Mouse (Mus musculus) adrenal gland, postnatal 36 days (tissue): ENCODE data around the gene Usp15. TPM values are rescaled to one million over a fixed set of nuclear protein-coding genes. Genes with fewer than 3 reads are reported as not detected.
"Not testable (repeated sequence)": the region's sequence is repeated elsewhere in the genome, so short reads cannot be mapped to it uniquely, and the experiment has no call there.

Source experiments
- DNase-seq, 2 experiments: peaks; one replicate each; pipeline ENCODE4 v3.0.0; 2021; ENCODE audit warnings: mixed read lengths in 1 of 2
- long read RNA-seq, 2 experiments: library from polyadenylated mRNA; stranded (forward); transcript quantifications; one replicate each; pipeline ENCODE4 v2.0.0; 2021; ENCODE audit warnings: borderline sequencing depth in 2 of 2
- total RNA-seq, 2 experiments: library from RNA; stranded (reverse); gene quantifications; 2 replicates each; pipeline ENCODE4 v1.2.3; 2021

Usp15 gene
- total RNA-seq = 10 to 100 TPM; 88.5 to 93.7 TPM
- long read RNA-seq, experiment 1, full-length matches to known transcripts = 54 of 65 reads
- long read RNA-seq, experiment 1, partial matches to known transcripts = 7 of 65 reads
- long read RNA-seq, experiment 1, other reads (novel, unspliced or antisense) = 4 of 65 reads
- long read RNA-seq, experiment 2, full-length matches to known transcripts = 15 of 17 reads
- long read RNA-seq, experiment 2, partial matches to known transcripts = 1 of 17 reads
- long read RNA-seq, experiment 2, other reads (novel, unspliced or antisense) = 1 of 17 reads

DNA sequence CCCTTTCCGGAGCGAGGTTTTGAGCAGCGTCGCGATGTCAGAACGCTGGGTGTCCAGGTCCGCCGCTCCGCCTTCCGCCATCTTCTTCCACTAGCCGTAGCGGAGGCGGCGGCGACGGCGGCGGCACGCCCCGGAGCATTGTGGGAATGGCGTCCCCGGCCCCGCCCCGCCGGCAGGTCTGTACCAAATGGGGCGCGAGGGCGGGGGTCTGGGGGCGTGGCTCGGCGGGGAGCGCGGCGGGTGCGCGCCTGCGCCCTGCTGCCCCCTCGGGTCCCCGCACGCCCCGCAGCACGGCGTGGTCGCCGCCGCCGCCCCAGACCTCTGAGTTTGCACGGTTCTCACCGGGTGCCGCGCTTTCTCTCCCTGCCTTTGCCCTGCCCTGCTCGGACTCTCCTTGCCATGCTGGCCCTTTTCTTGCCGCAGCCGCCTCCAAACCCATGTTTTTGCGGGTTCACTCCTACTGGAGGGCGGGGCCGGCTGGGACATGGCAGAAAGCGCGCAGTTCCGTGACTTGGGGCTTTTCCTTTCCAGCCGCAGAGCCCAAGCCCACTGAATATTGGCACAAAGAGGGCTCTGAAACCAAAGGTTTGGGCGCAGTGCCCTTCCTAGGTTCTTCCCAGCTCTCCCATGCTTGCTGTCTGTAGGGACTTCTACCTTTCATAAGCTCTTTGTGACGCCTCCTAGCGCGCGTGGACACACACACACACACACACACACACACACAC is at the start of gene Usp15:
Usp15 (minus strand) TSS at position 161 of the 725 bp plus-strand sequence.
- peak; percentile 96 to 98 for DNase-seq

DNA sequence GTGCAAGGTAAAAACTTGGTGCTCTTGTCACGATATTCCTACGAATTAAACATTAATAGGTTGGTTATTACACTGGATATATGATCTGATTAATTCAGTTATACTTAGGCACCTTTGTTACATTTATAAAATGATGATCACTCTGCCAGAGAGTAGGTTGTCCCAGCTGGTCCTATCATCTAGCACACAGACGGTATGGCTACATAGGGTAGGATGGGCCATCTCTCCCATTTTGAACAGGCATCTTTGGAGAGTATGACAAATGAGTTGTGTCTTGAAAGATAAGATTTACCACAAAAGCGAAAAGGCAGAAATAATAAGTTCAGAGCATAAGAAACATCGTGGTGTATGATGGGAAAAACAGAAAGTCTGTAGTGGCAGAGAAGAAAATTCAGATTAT is 32.6 kb upstream of the Usp15 start:
- DNase-seq = no peak

DNA sequence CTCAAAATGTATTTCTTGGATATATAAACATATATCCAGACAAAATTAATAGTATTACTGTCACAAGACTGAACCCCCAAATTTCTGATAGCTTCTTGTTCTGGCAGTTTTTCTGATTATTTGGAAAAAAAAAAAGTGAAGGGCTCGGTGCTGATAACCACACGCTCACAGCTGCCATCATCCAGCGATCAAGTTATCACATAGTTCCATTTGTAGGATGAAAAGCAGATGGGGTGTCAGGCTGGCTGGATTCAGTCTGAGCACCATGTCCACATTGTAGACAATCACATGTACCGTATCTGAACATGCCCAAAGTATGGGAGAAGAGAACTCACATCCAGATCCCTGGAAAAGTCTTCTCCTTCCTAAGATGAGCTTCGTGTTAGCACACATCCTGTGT is 26.0 kb upstream of the Usp15 start:
- no peak for DNase-seq

DNA sequence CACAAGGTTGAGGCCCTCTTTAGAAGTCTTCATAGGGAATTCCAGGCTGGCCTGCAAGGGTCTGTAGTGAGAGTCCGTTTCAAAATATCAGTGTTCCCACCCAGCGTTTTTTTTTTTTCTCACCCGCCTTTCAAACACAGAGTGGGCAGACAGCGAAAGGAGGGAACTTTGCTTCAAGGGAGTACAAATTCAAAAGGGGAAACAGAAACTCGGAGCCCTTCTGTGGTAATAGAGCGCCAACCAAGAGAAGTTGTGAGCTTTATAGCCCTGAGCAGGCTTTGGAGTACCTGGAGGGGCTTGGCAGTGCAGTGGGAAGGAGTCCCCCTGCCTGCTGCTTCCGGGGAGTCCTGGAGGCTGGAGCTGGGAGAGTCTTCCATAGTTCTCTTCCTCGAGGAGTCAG is 12.7 kb upstream of the Usp15 start:
- DNase-seq = no peak

DNA sequence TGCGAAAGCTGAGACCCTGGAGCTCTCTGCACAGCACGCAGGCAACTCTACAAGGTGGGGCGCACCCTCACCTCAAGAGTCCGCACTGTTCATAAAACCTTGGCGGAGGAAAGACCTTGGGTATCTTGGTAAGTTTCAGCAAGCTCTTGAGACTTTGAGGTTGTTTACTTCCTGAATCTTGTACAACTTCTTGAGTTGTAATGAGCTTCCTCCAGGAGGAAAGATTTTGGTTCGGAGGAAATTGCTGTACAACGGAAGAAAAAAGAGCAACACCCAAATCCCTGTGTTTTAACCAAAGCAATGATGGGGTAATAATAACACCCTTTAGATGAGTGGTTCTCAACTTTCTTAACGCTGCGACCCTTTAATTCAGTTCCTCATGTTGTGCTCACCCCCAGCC is 11.5 kb upstream of the Usp15 start:
- no peak for DNase-seq

DNA sequence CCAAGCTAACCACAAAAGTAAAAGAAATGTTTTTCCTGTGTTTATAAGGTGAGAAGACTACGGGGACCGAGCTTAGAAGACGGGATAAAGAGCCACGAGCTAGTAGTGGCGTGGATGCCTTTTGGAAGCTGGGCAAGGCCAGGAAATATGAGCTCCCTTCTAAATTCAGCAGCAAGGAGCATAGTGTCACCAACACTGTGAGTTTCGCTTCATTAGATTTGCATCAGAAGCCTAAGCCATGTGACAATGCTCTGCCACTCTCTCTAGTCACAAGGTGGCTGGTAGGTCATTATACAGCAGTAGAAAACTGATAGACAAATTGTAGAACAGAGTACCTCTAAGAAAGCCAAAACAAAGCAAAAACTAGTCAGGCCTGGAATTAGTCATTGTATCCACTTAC is 9.3 kb upstream of the Usp15 start:
- no peak for DNase-seq

DNA sequence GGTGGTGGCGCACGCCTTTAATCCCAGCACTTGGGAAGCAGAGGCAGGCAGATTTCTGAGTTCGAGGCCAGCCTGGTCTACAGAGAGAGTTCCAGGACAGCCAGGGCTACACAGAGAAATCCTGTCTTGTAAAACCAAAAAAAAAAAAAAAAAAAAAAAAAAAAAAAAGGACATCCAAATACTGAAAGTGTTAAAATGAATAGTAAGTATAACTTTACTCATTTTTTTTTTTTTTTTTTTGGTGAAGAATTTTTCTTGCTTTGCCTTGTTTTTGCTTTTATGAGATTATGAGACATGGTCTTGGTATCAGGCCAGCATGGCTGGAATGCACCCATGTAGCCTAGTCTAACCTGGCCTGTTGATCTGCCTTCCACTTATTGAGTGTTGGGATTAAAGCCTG is 8.6 kb upstream of the Usp15 start:
- not testable (repeated sequence) for DNase-seq

DNA sequence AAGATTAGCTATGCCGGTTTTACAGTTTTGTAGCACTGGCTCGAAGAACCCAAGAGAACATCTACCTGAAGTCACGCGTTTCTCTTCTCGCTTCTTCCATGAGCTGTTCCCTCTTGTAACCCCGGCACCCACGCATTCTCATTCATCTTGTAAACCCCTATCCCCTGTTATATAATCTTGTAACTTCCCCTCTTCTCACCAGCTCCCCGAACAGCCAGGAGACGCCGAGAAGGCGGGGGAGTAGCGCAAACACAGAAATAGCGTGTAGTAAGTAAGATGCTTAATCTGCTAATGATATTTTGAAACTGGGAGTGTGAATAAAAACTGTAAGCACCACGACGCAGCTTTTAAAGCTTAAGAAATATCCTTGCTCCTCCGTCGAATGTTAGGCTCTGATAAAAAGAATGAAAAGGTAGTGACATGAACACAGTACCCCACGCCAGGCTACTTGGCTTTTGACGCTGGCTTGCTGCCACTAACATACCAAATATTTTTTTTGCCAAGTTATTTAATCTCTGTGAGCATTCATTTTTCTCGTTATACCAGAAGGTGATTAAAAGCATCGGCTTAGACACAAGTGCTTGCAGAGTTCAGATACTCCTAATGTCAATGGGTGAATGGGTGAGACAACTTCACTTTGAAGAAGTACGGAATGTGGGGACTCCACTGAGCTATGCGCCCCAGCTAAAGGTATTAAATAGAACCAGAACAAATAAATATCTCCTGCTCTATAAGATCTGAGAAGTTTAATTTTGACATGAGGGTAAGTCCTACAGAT is 5.4 kb upstream of the Usp15 start:
- no peak for DNase-seq

DNA sequence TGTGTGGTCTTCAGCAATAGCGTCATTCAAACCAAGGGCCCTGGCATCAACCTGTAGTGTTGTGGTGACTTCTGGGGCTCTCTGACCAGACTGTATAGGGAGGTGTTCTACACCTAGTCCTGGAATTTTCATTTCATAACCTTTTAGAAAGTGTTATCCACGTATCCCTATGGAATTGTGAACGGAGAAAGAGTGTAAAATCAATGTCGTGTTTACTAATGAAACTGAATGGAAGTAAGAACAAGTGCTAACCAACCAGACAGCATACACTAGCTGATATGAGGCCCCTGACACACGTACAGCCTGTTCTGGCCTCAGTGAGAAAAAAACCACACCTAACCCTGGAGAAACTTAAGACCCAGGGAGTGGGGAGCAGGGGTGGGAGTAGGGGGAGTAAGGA is 4.6 kb upstream of the Usp15 start:
- DNase-seq = no peak

DNA sequence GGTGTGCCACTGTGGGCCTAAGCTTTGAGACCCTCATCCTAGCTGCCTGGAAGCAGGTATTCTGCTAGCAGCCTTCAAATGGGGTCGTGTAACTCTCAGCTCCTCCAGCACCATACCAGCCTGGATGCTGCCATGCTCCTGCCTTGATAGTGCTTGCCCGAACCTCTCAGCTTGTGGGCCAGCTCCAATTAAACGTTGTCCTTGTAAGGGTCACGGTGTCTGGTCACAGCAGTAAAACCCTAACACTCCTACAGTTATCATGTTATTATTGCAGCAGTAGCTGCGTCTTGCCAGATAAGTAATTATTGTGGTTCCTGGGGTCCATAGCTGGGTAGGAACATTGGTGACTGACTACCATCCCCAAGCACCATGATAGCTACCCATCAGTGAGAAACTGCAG is 4.2 kb upstream of the Usp15 start:
- no peak for DNase-seq

DNA sequence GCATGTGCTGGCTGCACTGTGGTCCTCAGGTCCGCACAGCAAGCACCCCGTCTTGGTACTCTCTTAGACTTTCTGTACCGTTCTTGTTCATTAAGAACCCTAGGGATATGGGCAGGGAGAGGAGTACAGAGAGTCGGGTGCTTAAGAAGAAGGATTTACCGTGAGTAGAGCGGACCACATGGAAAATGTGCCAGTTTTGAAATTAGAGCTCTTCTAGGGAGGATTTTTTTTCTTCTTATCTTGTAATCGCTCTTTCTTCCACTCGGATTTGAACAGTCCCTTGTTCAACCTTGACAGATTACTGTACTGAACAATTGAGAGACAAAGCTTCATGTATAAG is 3.5 kb upstream of the Usp15 start:
- DNase-seq = no peak

DNA sequence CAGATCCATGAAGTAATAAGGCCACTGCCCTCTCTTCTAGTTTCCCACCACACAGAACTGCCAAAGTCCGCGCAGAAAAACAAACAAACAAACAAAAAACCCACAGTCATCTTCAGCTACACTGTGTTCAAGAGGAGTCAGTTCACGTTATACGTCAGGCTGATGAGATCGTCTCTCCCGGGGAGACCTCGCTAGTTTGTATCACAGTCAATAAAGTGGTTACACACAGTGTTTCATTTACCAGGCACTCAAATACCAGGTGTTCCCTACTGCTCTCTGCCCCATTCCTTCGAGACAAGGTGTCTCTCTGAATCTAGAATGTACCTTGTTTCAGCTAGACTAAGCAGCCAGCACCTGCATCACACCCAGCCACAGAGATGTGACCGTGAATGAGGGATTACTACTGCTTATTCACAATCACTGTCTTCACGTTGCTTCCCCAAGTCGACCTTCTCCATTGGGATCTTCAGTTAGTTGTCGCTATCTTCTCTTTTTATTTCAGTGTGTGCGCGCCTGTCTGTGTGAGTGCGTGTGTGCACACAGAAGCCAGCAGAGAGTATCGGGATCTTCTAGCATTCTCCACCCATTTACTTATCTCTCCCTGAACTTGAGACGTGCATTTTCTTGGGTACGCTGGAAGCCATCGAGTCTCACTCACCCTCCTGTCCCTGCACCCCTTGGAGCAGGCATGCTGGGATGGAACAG is 3.0 kb upstream of the Usp15 start:
- DNase-seq = no peak

DNA sequence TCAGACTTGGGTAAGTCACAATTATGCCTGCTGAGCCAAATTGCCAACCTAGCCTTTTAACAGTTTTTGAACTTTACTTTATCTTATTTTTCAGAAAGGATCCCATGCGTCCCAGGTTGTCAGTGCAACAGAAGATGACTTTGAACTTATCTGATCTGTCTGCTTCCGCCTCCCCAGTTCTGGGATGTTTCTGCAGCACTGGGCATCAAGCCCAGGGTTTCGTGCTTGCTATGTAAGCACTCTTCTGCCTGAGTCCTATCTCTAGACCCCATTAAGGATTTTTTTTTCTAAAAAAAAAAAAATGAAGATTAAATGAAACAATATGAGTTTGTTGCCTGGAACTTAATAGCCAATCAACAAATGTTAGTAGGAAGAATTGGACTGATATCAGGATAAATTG is 2.3 kb upstream of the Usp15 start:
- peak; percentile 22 to 28 for DNase-seq

DNA sequence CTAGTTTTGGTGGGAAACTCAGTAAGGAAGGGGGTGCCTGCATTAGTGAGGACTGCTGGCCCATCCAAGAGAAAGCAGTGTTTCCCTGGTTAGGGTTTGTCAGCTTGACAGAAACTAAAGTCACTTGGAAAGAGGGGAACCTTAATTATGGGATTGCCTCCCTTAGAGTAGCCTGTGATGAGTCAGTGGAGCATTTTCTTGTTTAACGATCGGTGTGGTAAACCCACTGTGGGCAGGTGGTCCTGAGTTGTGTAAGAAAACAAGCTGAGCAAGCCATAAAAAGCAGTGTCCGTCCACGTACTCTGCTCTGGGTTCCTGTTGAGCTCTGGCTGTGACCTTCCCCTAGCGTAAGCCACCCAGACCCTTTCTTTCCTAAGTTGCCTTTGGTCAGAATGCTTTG is 1.4 kb upstream of the Usp15 start:
- DNase-seq = no peak

DNA sequence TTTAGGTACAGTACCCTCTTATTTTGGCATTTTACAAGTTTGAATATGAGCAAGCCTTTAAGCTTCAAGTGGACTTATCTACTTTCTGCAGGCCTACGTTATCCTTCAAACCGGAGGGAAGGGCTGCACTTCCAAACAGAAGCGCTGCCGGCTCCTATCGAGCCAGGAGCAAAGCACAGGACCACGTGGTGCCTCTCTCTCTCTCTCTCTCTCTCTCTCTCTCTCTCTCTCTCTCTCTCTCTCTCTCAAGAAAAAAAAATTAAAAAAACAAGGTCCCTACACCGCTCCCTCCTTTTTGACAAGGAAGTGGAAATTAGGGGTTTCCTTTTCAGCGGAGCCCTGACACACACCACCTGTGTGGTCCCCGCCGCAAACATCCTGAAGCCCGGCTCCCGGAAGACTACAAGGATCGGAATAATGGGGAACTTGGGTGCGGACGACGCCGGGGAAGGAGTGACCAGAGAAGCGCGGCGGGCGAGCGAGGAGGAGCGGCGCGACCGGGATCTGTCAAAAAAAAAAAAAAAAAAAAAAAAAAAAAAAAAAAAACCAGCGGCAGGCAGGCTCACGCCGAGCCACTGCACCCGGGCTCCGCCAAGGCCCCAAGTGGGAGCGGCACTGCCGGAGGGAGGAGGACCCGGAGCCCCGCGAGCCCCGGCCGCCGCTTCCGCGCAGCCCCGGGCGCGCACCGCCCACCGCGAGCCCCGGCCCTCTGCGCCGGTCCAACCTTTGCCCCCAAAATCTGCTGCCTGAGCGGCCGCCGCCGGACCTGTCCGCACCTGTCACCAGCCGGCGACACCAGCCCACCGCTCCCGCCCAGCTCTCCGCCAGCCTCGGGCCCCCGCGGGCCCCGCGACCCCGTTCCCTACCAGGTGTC is 597 bp downstream of the Usp15 start:
- DNase-seq = peak; percentile 54 to 68

DNA sequence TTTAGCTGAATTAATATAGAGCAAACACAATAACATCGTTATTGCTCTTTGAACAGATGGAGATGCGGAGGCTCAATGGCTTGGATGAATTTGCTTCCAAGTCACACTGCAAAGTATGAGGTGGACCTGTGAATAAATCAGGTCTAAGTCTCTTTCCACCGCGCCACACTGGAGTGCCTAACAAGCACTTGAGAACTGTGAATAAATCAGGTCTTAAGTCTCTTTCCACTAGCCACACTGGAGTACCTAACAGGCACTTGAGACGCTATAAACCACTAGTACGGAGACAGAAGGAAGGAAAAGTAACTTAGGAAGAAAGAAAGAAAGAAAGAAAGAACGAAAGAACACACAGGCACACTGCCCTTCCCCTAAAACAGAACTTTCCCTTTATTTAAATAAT is 1.3 kb downstream of the Usp15 start:
- DNase-seq = no peak

DNA sequence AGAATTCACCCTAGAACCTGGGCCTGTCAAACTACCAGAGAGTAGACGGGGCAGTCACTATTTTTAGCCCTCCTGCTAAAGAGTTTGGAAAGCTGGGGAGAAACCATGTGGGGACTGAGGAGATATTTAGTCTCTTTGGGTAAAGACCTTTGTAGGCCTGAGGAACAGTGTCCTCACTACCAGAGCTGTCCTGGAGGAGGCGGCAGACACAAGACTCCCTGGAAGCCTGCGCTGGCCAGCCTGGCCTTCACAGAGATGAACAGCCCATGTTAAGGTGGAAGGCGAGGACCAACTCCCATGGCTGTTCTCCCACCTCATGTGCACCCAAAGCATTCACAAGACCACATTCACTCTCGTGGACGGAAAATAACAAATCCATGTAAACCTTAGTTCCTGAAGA is 5.8 kb downstream of the Usp15 start:
- DNase-seq = no peak

DNA sequence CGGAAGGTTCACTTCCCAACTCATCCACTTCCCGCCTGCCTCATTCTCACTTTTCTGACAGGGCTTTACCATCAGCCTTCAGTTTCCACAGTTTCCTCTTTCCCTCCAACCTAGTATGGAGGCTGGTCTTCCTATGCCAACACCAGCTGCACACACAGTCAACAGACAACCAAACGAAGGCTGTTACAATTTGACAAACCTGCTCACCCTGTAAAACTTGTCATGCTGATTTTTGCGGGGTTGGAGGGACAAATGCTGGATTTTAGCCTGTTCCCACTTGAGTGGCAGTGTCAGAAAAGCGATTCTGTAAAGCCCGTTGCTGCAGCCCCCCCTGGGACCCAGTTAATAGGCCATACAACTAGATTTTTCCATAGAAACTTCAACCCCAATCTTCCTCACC is 9.5 kb downstream of the Usp15 start:
- no peak for DNase-seq

DNA sequence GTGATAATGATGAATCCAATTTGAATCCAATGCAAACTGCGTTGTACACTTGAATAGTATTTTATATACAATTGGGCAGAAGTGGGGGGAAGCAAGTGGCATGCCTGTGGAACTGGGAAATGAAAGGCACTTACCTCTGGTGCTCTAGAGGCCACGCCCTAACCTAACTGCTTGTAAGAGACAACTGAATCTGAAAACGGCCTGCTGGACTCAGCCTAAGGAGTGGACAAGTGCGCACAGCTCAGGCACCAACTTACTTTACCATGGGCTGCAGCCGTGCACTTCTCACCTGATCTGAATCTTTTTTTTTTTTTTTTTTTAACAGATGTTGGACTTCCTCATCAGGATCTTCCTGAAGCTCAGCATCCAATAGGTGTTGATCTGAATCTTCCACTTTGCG is 10.9 kb downstream of the Usp15 start:
- DNase-seq = no peak

DNA sequence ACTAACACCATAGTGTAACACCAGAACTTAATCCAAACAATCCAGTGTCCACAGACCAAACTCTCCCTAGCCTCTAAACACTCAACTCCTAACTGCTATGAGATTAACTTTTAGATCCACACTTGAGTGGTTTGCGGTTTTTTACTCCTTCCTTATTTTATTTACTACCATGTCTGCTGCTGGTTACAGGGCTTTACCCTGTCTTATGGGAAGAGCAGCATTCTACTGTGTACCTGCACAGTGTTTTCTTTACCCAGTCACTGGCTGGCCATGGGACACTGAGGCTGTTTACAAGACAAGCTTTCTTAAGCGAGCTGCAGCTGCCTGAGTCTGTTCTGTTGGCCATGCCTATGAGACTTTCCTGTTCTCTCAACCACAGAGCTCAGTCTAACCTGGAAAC is 13.1 kb downstream of the Usp15 start:
- no peak for DNase-seq

DNA sequence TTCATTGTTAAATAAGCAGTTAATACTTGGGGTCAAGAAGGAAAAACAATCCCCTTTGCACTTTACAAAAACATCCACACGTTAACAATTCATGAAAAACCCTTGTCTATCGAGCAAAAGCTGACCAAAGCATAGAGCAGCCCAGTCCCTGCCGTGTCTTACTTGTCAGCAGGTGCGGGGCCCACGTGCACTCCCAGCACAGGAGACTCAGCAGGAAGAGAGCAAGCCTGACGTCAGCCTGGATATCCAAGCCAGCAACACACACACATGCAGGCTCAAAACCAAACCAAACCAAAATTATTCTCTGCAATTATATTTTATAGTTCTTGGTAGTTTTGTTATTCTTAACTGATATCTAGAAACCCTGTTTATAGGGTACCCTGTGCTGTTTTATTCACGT is 13.6 kb downstream of the Usp15 start:
- no peak for DNase-seq

DNA sequence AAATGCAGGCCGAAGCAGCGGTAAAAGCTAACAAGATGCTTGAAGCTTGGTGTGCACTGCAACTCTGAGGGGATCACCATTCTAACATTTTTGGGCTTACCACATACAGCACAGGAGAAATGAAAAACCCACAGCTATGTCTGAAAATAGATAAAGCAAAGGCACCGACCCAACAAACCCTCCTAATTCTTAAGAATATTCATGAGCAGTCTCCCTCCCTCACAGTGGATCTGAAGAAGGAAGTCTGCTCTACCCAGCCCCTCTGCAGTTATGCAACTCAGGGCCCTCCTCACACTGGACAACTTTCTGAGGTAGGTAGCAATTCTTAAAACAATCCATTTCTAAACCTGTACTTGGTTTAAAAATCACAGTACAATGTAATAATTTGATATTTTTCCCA is 14.4 kb downstream of the Usp15 start:
- no peak for DNase-seq
